Mouse (Mus musculus): ENCODE measurements around the gene Acap3.

The Acap3 gene

DNA sequence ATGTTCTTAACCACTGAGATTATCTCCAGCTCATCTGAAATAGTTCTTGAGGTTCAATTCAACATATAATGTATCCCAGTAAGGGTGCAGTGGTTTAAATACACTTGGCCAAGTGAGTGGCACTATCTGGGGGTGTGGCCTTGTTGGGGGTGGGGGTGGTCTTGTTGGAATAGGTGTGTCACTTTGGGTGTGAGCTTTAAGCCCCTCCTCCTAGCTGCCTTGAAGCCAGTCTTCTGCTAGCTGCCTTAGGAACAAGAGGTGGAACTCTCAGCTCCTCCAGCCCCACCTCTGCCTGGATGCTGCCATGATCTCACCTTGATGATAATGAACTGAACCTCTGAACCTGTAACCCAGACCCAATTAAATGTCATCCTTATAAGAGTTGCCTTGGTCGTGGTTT is 40.4 kb downstream of the Acap3 start:
- DNase-seq (ENCODE audit: low spot score in 2 of 2): no peak

DNA sequence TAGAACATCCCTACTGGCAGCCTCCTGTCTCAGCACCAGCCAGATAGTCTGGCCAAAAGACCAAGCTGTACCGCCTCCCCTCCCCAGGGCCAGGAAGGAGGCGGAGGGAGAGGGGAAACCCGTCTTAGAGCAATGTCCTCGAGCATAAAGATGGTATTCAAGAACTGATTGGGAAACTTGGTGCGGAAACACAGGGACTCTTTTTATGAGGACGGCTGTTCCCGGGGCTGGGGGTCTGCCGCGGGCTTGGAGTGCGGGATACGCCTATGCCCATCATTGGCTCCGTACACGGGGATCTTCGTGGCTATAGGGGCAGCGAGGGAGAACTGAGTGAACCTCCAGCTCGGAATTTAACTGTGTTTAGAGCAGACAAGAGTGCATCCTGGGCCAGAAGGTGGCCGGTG is 51.4 kb downstream of the Acap3 start:
- DNase-seq (ENCODE audit: low spot score in 2 of 2): no peak

DNA sequence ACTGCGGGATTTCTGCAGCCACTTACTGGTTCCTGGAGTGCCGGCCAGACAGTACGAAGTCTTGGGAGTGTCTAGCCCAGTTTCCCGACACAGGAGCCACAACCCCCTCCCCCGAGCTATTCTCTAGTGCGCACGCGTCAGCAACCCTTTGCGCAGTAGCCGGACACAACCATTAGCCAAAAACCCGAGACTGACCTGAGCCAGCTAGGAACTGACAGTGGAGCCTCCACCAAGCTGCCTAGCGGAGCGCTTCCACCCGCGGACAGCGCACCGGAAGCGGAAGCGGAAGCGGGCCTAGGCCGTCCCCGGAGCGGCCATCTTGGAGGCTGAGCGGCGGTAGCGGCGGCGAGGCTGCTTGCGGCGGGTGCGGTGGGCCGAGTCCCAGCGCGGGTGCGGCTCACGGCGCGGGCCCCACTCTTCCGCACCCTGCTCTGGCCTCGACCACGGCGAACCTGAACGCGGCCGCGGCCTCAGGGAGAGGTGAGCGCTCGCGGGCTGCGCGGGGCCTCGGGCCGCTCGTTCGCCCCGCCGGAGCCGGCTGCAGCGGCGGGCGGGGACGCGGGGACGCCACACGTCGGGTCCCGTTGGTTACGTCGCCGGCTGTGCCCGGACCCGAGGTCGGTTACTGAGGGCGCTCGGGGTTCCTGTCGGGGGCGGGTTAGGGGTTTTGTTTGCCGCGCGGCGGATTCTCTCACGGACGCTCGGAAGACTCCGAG is 52.1 kb downstream of the Acap3 start, which contains the start of gene Ube2j2:
TSS of gene Ube2j2 (plus strand) at position 298 of the 716 bp plus-strand sequence.
- peak; percentile 90 to 91 for DNase-seq (ENCODE audit: low spot score in 2 of 2)

DNA sequence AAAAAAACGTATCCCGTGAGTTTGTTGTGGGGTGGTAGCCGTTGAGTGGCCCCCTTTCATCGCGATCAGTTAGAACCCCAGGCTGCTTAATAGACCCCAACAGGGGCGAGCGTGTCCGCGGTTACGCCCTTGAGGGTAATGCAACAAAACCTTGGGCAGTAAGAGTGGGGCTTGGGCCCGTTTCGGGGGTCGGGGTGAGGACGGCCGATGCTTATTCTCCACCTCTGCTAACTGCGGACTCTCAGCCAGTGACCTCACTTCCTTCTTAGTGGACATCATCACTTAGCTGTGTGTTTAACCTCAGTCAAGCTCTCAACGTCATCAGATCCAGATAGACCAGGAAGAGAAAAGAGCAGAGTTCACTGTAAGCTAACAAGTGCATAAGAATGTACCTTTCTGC is 52.6 kb downstream of the Acap3 start:
- no peak for DNase-seq (ENCODE audit: low spot score in 2 of 2)

DNA sequence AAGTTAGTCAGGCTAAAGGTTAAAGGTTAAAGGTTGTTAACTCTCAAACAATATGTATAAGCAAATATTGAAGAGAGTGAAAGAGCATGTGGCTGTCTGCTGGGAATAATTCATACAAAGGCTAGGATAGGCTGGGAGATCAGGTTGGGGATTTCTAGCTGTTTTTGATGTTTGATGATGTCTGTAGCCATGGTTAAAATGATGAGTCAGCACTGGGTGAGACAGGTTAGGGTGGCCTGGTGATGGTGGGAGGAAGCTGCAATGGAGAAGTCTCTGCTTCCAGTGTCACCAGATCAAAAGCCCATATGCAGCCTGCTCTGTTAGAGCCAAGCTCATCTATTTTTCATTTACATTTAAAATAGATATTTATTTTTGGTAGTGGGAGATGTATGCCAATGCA is 55.5 kb downstream of the Acap3 start:
- no peak for DNase-seq (ENCODE audit: low spot score in 2 of 2)

DNA sequence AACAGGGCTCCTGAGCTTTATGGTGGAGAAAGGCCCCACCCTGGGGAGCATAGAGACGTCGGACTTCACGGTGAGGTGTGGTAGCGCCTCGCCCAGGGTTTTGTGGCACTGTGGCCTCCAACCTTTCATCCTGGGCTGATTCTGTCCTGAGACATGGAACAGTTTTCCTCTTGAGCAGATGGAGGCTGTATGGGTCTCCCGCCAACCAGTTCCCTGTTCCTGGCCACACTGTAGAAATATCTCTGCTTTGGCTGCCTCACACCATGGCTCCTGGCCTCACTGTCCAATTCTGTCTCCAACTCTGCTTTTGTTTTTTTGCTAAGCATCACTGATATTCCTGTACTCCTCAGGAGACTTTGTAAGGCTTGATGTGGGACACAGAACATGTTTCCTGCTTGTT is 63.9 kb downstream of the Acap3 start:
- DNase-seq (ENCODE audit: low spot score in 2 of 2): no peak
